Mouse (Mus musculus): ENCODE measurements around the gene Gm20388.

DNA sequence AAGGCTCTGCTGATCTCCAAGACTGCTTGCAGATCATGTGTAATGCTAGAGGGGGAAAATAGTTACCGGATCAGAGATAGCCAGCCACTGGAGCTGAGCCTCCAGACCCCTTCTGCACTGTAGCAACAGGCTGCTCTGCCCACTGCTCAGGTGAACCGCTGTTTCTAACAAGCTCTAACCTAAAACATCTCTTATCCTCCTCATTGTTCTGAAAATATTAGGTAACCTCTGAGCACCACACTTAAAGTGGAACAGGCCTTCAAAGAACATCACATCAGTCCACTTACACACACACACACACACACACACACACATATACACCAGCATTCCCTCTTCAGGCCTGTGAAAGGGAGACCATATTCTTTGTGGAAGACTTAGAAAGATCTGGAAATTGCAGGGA, 1921.4 kb downstream of the Gm20388 start:
- TF ChIP-seq POLR2A (IDR thresholded peaks at IDR 0.05; ENCODE audit: insufficient read depth, low read length) (no peak), CTCF (IDR thresholded peaks at IDR 0.05; ENCODE audit: low read depth, low read length) (no peak)

Measured in ES-Bruce4 (cell line).